Mouse (Mus musculus): ENCODE results near the gene Ugt1a9.

Ugt1a9 gene

DNA sequence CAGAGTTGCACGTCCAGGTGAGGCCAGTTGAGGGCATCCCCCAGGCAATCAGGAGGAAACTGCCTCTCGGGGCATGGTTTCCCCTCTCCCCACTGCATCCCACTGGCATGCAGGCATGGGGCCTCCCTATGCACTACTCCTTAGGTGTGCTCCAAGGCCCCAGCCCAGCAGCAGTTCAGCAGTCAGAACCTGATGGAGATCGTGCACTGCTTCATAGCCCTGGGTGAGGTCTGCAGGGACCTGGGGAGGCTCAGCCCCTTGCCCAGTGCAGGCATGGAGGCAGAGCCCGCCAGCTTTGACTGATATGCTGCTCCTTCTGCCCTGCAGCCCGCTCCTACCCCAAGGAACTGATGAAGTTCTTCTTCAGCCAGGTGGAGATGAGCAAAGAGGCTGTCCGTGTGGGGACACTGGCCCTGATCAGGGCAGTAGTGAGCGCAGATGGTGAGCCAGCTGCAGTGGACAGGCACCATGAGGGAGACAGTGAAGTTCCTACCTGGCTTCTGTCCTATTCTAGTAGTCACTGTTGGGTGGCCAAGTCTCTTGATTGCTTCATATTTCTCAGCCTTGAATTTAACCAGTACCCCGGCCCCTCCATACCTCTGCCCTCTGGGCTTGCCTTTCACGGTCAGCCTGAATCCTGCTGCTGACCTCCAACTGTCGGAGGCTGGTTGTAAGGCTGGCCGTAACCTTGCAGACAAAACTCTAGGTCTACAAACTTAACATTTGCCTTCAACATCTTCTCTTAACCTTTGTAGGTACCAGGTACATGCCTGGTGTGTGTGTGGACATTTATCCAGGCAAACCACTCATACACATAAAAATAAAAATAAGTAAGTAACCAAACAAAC, 164.7 kb downstream of the Ugt1a9 start:
- no peak for DNase-seq (ENCODE audit: low spot score in 2 of 2)

- no peak for DNase-seq (ENCODE audit: low spot score in 2 of 2)
These were observed 165.4 kb downstream of the Ugt1a9 start for GRCm38 (mm10) chr1:88235894-88236415.

GRCm38 (mm10) chr1:88237311-88237710, 166.7 kb downstream of the Ugt1a9 start:
- no peak for DNase-seq (ENCODE audit: low spot score in 2 of 2)

DNA sequence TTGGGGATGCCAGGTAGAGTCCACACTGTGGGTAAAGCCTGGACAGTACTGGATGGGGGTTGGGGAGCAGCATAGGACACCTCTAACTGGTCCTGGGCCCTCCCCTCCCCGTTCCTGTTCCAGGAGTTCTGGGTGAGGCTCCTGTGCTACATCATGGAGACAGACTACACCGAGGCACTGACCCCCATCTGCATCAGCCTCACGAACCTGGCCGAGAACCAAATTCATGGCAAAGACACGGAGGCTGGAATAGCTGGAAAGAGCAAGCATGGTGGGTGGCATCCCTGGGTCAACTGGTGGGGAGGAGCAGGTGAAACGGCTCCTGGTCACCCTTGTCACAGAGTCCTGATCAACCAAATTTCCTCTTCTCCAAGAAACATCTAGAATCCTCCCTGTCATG, 168.2 kb downstream of the Ugt1a9 start:
- DNase-seq (ENCODE audit: low spot score in 2 of 2) = no peak

DNA sequence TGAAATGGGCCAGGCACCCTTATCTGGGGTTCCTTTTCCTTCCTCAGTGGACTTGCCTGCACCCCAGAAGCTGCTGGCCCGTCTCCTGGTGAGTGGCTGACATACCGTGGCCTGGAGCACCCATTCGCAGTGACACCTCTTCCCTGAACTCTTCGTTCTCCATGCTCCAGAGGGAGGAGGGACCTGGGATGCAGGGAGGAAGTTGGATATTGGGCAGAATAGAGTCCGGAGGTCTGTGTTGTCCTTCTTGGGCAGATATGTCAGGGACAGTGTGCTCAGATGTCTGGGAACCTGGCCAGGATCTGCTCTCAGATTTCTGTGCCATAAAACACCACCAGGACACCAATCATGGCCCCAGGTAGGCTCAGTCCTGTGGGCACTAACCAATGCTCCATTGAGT, 169.5 kb downstream of the Ugt1a9 start:
- DNase-seq (ENCODE audit: low spot score in 2 of 2) = no peak

- DNase-seq (ENCODE audit: low spot score in 2 of 2) = no peak
These were observed 170.0 kb downstream of the Ugt1a9 start for GRCm38 (mm10) chr1:88240579-88240978.

GRCm38 (mm10) chr1:88243861-88244260, 173.3 kb downstream of the Ugt1a9 start:
- DNase-seq (ENCODE audit: low spot score in 2 of 2) = no peak

DNA sequence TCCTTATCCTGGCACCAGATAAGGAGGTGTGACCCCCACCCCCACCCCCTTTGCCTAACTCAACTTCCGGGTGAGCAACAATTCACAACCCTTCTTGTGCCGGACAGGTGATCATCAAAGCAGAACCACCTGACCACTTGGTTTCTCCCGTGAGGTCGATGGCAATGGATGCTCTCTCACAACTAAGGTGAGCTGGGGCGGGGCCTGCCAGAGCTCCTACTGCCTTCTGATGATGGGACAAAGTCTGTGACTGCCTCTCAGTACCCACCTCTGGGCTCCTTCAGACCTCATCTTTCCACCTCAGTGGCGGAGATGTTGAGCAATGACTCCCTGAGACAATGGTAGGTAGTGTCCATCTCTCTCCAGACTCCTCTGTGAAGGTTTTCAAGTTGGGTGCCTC, 175.3 kb downstream of the Ugt1a9 start:
- no peak for DNase-seq (ENCODE audit: low spot score in 2 of 2)

DNA sequence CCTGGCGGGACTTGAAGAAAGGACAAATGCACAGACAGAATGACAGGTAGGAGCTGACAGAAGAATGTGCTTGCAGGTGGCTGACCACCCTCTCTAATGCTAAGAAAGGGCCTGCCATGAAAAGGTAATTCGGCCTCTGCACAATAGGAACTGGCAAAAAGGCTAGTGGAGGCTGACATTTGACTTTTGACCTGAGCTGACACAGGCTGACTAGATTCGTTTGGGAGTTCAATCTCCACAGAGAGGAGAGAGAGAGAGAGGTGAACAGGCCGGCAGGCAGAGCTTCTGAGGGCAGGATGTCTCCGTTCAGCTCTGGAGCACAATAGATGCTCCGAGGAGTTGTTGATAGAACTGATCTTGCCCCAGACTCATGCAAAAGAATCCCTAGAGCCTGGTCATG, 175.8 kb downstream of the Ugt1a9 start:
- DNase-seq (ENCODE audit: low spot score in 2 of 2) = no peak

DNA sequence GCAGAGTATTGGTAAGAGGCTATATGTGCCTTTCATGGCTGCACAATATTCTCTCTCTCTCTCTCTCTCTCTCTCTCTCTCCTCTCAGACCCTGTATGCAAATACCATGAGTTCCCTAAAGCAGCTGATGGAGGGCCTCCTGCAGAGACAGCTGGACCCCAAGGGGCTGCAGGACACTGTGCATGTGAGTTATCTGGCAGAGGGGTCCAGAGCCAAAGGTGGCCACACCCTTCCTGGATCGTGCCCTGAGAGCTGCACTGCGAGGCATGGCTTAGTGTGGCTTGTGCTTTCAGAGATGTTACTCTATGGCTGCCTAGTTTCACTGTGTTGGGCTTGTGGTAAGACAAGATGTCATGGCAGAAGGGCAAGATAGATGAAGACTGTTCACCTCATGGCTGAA, 177.1 kb downstream of the Ugt1a9 start:
- DNase-seq (ENCODE audit: low spot score in 2 of 2) = no peak

GRCm38 (mm10) chr1:88248658-88249057, 178.1 kb downstream of the Ugt1a9 start:
- no peak for DNase-seq (ENCODE audit: low spot score in 2 of 2)

GRCm38 (mm10) chr1:88249596-88249995, 179.0 kb downstream of the Ugt1a9 start:
- no peak for DNase-seq (ENCODE audit: low spot score in 2 of 2)

- DNase-seq (ENCODE audit: low spot score in 2 of 2) = no peak
These were observed 179.4 kb downstream of the Ugt1a9 start for GRCm38 (mm10) chr1:88250023-88250422.

DNA sequence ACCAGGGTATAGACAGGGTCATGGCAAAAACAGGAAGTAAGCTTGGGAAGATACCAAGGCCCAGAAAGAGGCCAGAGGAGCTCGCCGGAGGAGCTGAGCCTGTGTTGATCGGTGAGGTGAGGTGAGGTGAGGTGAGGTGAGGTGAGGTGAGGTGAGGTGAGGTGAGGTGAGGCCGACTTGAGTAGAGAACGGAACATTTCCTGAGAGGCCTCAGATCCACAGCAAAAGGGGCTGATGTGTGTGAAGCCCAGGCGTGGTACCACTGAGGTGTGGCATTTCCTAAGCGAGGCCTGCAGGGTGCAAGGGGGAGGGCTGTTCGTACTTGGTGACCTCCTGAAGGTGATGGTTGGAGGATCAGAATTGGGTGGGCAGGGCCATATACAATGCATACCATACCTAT, 182.5 kb downstream of the Ugt1a9 start:
- DNase-seq (ENCODE audit: low spot score in 2 of 2) = no peak

GRCm38 (mm10) chr1:88253540-88253939, 182.9 kb downstream of the Ugt1a9 start:
- no peak for DNase-seq (ENCODE audit: low spot score in 2 of 2)

- DNase-seq (ENCODE audit: low spot score in 2 of 2) = no peak
These were observed 184.3 kb downstream of the Ugt1a9 start for GRCm38 (mm10) chr1:88254793-88255465.

GRCm38 (mm10) chr1:88255466-88255857, 184.9 kb downstream of the Ugt1a9 start:
- no peak for DNase-seq (ENCODE audit: low spot score in 2 of 2)

DNA sequence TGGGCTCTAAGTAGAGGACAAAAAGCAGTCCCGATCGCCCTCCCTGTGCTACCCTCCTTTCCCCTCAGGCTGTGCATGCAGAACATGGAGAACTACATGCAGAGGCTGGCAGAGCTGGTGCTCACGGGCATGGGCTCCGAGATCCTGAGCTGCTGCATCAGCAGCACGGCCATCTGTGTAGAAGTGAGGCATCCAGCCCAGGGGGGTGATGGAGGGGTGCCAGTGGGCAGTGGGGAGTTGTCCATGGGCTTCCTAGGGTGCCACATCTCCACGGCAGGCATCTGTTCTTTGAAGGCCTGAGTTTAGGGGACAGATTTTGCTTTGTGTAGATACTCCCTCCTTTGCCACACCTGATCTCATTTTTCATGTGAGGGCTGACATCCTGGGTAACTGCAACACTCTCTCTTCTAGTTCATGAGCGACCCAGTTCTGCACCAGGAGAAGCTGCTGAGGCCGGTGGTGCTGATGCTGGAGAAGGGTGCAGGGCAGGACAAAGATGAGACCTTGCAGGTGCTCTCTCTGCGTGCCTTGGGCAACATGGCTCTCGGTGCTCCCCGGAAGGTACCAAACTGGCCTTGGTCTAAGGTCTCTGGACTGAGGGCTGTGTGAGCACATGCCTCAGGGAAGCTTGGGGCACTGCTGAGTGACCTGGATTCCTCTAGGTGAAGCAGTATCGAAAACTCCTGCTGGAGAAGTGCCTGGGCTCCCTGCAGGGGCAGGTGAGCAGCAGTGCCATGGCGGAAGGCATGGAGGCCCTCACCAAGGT, 185.6 kb downstream of the Ugt1a9 start:
- no peak for DNase-seq (ENCODE audit: low spot score in 2 of 2)

GRCm38 (mm10) chr1:88256886-88257663, 186.5 kb downstream of the Ugt1a9 start:
- no peak for DNase-seq (ENCODE audit: low spot score in 2 of 2)

DNA sequence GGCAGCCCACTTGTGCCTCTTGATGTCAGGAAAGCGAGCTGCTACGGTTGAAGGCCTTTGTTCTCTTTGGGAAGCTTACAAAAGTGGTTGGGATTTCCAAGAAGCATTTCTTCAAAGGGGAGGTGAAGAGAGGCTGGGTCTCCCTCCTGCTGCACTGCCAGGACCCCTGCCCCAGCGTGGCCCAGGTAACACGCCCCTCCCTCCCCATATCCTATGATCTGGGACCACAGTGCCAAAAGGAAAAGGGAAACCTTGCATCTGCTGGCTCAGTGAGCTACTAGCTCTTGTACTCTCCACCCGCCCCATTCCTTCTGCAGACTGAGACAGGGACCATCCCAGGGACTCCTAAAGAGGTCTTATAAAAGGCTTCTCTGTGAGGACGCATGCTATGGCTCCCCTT, 187.1 kb downstream of the Ugt1a9 start:
- no peak for DNase-seq (ENCODE audit: low spot score in 2 of 2)

DNA sequence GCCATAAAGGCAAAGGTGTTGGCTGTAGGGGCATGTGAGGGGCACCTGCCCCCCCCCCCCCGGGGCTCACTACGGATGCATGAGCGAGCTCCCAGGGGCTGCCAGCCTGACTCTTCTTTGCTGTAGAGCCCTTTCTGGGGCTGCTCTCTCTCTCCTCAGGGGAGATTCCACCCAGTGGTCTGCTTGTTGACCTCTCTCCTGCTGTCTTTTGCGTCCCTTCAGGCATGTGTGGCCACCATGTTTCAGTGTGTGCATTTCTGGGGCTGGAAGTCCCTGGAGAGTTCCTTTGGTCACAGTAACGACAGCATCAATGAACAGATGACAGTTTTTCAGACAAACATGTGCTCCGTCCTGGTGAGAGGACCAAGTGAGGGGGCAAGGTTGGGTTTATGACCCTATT, 187.8 kb downstream of the Ugt1a9 start:
- no peak for DNase-seq (ENCODE audit: low spot score in 2 of 2)

Data from urinary bladder, adult 18-20 months (tissue).